Mouse (Mus musculus): ENCODE measurements around the gene Gstt4. TPM values are rescaled to one million over a fixed set of nuclear protein-coding genes. Genes with fewer than 3 reads are reported as not detected.
"Not testable (repeated sequence)": the region's sequence is repeated elsewhere in the genome, so short reads cannot be mapped to it uniquely, and the experiment has no call there.

Gstt4 gene
- polyA plus RNA-seq, 1 experiment from 2014 or later: not detected

DNA sequence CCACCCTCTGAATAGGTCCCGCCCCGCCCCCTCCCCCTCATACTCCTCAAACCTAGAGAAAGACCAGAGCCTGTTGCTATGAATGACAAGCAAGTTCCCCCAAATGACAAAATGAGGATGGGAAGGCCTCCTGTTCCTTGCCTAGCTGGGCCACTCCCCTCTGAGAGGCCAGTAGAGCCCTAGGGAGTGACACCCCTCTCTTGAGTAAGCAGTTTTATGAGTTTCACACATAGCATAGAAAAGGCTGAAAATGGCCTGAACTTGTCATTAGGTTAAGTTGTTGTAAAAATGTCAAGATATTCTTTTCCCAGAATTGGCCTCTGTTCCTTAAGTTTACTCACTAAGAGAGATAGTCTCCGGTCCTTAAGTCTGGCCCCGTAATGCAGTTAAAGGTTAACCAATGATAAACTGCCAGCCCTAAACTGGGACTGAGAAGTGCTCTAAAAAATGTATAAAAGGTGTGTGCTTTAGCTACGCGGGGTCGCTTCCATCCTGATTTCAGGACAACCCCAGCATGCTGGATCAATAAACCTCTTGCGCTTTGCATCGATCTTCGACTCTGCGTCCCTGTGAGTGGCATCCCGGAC is 30.3 kb upstream of the Gstt4 start:
- Histone ChIP-seq H3K9ac (no peak overlapping the region), H3K27ac (peak overlapping the region; percentile 51), H3K27me3 (replicated peaks) (no peaks in the 10 kb centered on the region), H3K4me2 (replicated peaks) (no peak overlapping the region), H3K36me3 (peaks cover 5% of the 10 kb centered on the region; the same call in 1 of the 2 replicates), H3K4me3 (replicated peaks) (no peak overlapping the region), H3K9me3 (no peaks in the 10 kb centered on the region), H3K4me1 (replicated peaks) (peaks cover 18% of the 10 kb centered on the region)
- 72% methylated on average over 12 of the region's 12 CpGs for WGBS
- ATAC-seq: peak; percentile 84

GRCm38 (mm10) chr10:75851681-75852080 is 29.3 kb upstream of the Gstt4 start:
- Histone ChIP-seq H3K4me1 (replicated peaks) (peaks cover 18% of the 10 kb centered on the region), H3K36me3 (0 out of 2 replicates have a peak, but pooled peaks cover 3% of the 10 kb centered on the region), H3K4me3 (replicated peaks) (no peak overlapping the region), H3K4me2 (replicated peaks) (no peak overlapping the region), H3K27ac (peak overlapping the region; percentile 51), H3K9me3 (no peaks in the 10 kb centered on the region), H3K27me3 (replicated peaks) (no peaks in the 10 kb centered on the region), H3K9ac (no peak overlapping the region)
- 41% methylated on average over 3 of the region's 3 CpGs for WGBS
- no peak for ATAC-seq

GRCm38 (mm10) chr10:75851076-75851475 is 28.7 kb upstream of the Gstt4 start:
- peaks cover 18% of the 10 kb centered on the region for H3K4me1 ChIP-seq (replicated peaks)
- 15% methylated on average over 6 of the region's 6 CpGs for WGBS

GRCm38 (mm10) chr10:75848382-75848781 is 26.0 kb upstream of the Gstt4 start:
- Histone ChIP-seq H3K9ac (no peak overlapping the region), H3K36me3 (no peaks in the 10 kb centered on the region), H3K9me3 (no peaks in the 10 kb centered on the region), H3K4me3 (replicated peaks) (no peak overlapping the region), H3K4me1 (replicated peaks) (peaks cover 18% of the 10 kb centered on the region), H3K27me3 (replicated peaks) (no peaks in the 10 kb centered on the region), H3K4me2 (replicated peaks) (no peak overlapping the region), H3K27ac (no peak overlapping the region)
- 30% methylated on average over 3 of the region's 3 CpGs for WGBS
- no peak for ATAC-seq

More at GRCm38 (mm10) chr10:75851076-75851475, 28.7 kb upstream of the Gstt4 start:
- H3K9me3 ChIP-seq: no peaks in the 10 kb centered on the region
- H3K36me3 ChIP-seq: no peaks in the 10 kb centered on the region
- no peak overlapping the region for H3K9ac ChIP-seq
- H3K27me3 ChIP-seq (replicated peaks): no peaks in the 10 kb centered on the region
- H3K27ac ChIP-seq: no peak overlapping the region
- no peak overlapping the region for H3K4me2 ChIP-seq (replicated peaks)
- H3K4me3 ChIP-seq (replicated peaks): no peak overlapping the region
- ATAC-seq: no peak

GRCm38 (mm10) chr10:75845306-75845930 is 23.1 kb upstream of the Gstt4 start:
- no peaks in the 10 kb centered on the region for H3K9me3 ChIP-seq
- H3K4me1 ChIP-seq (replicated peaks): no peaks in the 10 kb centered on the region
- no peak overlapping the region for H3K4me2 ChIP-seq (replicated peaks)
- H3K36me3 ChIP-seq: no peaks in the 10 kb centered on the region
- H3K4me3 ChIP-seq (replicated peaks): no peak overlapping the region
- no peaks in the 10 kb centered on the region; the same call in 1 of the 2 replicates for H3K27me3 ChIP-seq (replicated peaks)
- no peak overlapping the region for H3K27ac ChIP-seq
- H3K9ac ChIP-seq: no peak overlapping the region
- ATAC-seq: peak; percentile 55; the same call in 1 of the 2 replicates
- 71% methylated on average over 6 of the region's 6 CpGs for WGBS

DNA sequence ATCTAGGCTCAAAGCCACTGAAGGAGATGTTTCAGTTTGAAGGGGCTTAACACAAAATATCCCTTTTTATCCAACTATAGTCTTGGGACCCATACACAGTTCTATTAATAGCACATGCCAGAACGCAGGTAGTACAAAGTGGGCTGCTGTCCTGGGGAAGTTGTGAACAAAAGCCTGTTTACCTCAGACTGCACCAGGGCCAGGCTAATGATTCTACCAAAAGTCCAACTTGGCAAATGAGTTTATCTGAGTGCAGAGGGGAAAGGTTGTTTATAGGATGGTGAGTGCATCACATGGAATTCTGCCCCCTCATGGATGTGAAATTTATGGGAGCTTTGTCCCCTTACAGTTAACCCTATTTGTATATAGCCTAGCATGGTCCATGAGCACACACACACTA is 22.5 kb upstream of the Gstt4 start:
- no peak overlapping the region for H3K27ac ChIP-seq
- H3K4me1 ChIP-seq (replicated peaks): no peaks in the 10 kb centered on the region
- H3K9ac ChIP-seq: no peak overlapping the region
- H3K4me2 ChIP-seq (replicated peaks): no peak overlapping the region
- H3K27me3 ChIP-seq (replicated peaks): no peaks in the 10 kb centered on the region; the same call in 1 of the 2 replicates
- no peaks in the 10 kb centered on the region for H3K36me3 ChIP-seq
- 64% methylated on average over 1 of the region's 1 CpGs for WGBS
- no peak for ATAC-seq
- H3K9me3 ChIP-seq: no peaks in the 10 kb centered on the region
- no peak overlapping the region for H3K4me3 ChIP-seq (replicated peaks)

GRCm38 (mm10) chr10:75843898-75844297 is 21.6 kb upstream of the Gstt4 start:
- not testable (repeated sequence) for H3K9ac ChIP-seq; H3K4me3 ChIP-seq (replicated peaks); H3K9me3 ChIP-seq; H3K4me2 ChIP-seq (replicated peaks); H3K27ac ChIP-seq; H3K4me1 ChIP-seq (replicated peaks); H3K27me3 ChIP-seq (replicated peaks); H3K36me3 ChIP-seq; ATAC-seq
- 80% methylated on average over 6 of the region's 6 CpGs for WGBS

GRCm38 (mm10) chr10:75839092-75839491 is 16.7 kb upstream of the Gstt4 start:
- no peak overlapping the region for H3K27ac ChIP-seq
- WGBS: 85% methylated on average over 10 of the region's 10 CpGs
- ATAC-seq: no peak
- no peaks in the 10 kb centered on the region for H3K36me3 ChIP-seq
- no peaks in the 10 kb centered on the region; the same call in 1 of the 2 replicates for H3K27me3 ChIP-seq (replicated peaks)
- no peak overlapping the region for H3K4me2 ChIP-seq (replicated peaks)
- no peak overlapping the region for H3K9ac ChIP-seq
- no peaks in the 10 kb centered on the region for H3K9me3 ChIP-seq
- H3K4me3 ChIP-seq (replicated peaks): no peak overlapping the region
- 0 out of 2 replicates have a peak, but pooled peaks cover 19% of the 10 kb centered on the region for H3K4me1 ChIP-seq (replicated peaks)

- no peaks in the 10 kb centered on the region for H3K9me3 ChIP-seq
- H3K4me3 ChIP-seq (replicated peaks): peak within 1 kb of the TSS; percentile 46
- peak; percentile 80 for ATAC-seq
- peak within 1 kb of the TSS; percentile 53 for H3K9ac ChIP-seq
- no peaks in the 10 kb centered on the region for H3K27me3 ChIP-seq (replicated peaks)
- peak within 1 kb of the TSS; percentile 74 for H3K27ac ChIP-seq
- no peaks in the 10 kb centered on the region for H3K36me3 ChIP-seq
- 0% methylated on average over 21 of the region's 21 CpGs for WGBS
- peak within 1 kb of the TSS; percentile 86 for H3K4me2 ChIP-seq (replicated peaks)
- peaks cover 24% of the 10 kb centered on the region; the same call in 1 of the 2 replicates for H3K4me1 ChIP-seq (replicated peaks)
Measured at GRCm38 (mm10) chr10:75837248-75837759, 15.0 kb upstream of the Gstt4 start, which contains the start of gene Gstt2. Gene Gstt2 (minus strand): TSS chr10:75837424.

DNA sequence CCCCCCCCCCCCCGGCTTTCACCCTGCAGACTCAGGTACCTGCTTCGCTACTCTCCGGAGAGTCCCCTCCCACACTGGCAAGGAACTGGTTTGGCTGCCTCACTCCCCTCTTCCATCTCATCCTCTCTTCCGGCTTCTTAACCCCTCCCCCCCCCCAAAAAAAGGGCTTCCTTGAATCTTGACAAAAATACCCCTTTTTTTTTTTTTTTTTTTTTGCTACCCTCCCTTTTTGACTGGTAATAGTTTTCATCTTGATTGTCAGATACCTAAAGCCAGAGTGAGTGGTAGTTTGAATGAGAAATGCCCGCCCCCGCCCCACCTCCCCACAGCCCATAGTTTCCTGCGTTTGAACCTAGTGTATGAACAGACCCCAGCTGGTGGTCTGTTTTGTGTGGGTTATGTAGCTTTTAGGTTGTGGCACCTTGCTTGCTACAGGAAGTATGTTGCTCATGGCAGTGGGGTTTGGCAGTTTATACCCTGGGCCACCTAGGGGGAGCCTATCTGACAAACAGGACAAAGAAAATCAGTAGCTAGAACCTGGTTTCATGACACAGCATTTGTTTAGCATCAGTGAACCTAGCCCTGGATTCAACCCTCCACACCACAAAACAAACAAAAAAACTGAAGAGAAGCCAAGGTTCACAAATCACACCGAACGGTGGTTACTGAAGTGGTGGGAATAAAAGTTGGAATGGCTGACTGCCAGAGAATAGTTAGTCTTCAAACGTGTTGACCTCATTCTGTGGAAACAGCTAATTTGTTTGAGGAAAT is 13.6 kb upstream of the Gstt4 start:
- H3K27ac ChIP-seq: peak overlapping the region; percentile 56
- no peak overlapping the region for H3K9ac ChIP-seq
- H3K36me3 ChIP-seq: no peaks in the 10 kb centered on the region
- no peaks in the 10 kb centered on the region for H3K27me3 ChIP-seq (replicated peaks)
- peak overlapping the region; percentile 86 for H3K4me2 ChIP-seq (replicated peaks)
- H3K4me1 ChIP-seq (replicated peaks): peaks cover 24% of the 10 kb centered on the region; the same call in 1 of the 2 replicates
- peak overlapping the region; percentile 49 for H3K4me3 ChIP-seq (replicated peaks)
- H3K9me3 ChIP-seq: no peaks in the 10 kb centered on the region
- 13% methylated on average over 9 of the region's 10 CpGs for WGBS
- peak; percentile 27 for ATAC-seq

- H3K4me1 ChIP-seq (replicated peaks): peaks cover 24% of the 10 kb centered on the region; the same call in 1 of the 2 replicates
- no peak overlapping the region for H3K9ac ChIP-seq
- H3K4me3 ChIP-seq (replicated peaks): peak overlapping the region; percentile 49
- WGBS: 1% methylated on average over 10 of the region's 10 CpGs
- H3K27me3 ChIP-seq (replicated peaks): no peaks in the 10 kb centered on the region
- H3K36me3 ChIP-seq: no peaks in the 10 kb centered on the region
- no peaks in the 10 kb centered on the region for H3K9me3 ChIP-seq
- H3K4me2 ChIP-seq (replicated peaks): peak overlapping the region; percentile 86
- ATAC-seq: peak; percentile 59
- peak overlapping the region; percentile 28; the same call in 1 of the 2 replicates for H3K27ac ChIP-seq
Measured at GRCm38 (mm10) chr10:75835307-75835706, 13.0 kb upstream of the Gstt4 start.

DNA sequence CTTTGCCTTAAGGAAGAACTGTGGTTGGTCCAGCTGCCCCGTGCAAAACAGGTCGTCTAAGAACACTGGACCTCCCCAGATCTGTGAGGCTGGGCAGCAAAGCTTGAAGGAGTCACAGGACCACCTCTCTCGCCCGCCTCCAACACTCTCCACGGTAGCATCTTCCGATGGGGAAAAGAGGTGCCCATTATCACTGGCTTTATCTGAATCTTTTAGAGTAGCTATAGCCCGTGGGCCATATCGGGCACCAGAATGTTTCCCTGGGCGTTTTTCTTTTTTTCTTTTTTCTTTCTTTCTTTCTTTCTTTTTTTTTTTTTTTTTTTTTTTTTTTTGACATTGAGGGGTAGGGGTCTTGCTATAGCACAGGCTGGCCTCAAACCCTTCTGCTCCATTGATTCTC is 12.4 kb upstream of the Gstt4 start:
- Histone ChIP-seq H3K4me2 (replicated peaks) (peak overlapping the region; percentile 86), H3K27me3 (replicated peaks) (no peaks in the 10 kb centered on the region), H3K36me3 (no peaks in the 10 kb centered on the region), H3K9me3 (no peaks in the 10 kb centered on the region), H3K4me3 (replicated peaks) (peak overlapping the region; percentile 49), H3K9ac (peak overlapping the region; percentile 53), H3K27ac (peak overlapping the region; percentile 74), H3K4me1 (replicated peaks) (peaks cover 24% of the 10 kb centered on the region; the same call in 1 of the 2 replicates)
- no peak; the same call in 1 of the 2 replicates for ATAC-seq
- 15% methylated on average over 9 of the region's 9 CpGs for WGBS

All from intestine, embryonic 15.5 days (tissue).